Mouse (Mus musculus): ENCODE measurements around the gene Pmepa1.

The Pmepa1 gene

GRCm38 (mm10) chr2:173205563-173206099, 70.7 kb downstream of the Pmepa1 start:
- in situ Hi-C loops (cut with MboI; ENCODE audit: unreplicated experiment in 2 of 2), result loop anchor here (25.0 kb wide), 2 partner anchors 882 to 1257 kb away; partner anchors contain the start of genes Atp5e (in 2 of the 2), Prelid3b (in 2 of the 2), Tubb1 (in 2 of the 2) and Stx16 (in 1 of the 2)

- in situ Hi-C loops (cut with MboI; ENCODE audit: unreplicated experiment in 2 of 2), result loop anchor here (25.0 kb wide), 2 partner anchors 883 to 1258 kb away; partner anchors contain the start of genes Atp5e (in 2 of the 2), Prelid3b (in 2 of the 2), Tubb1 (in 2 of the 2) and Stx16 (in 1 of the 2)
Measured at GRCm38 (mm10) chr2:173204671-173205070, 71.7 kb downstream of the Pmepa1 start.

- in situ Hi-C loops (cut with MboI; ENCODE audit: unreplicated experiment in 2 of 2), result loop anchor here (25.0 kb wide), 2 partner anchors 884 to 1259 kb away; partner anchors contain the start of genes Atp5e (in 2 of the 2), Prelid3b (in 2 of the 2), Tubb1 (in 2 of the 2) and Stx16 (in 1 of the 2)
Measured at GRCm38 (mm10) chr2:173203726-173204125, 72.6 kb downstream of the Pmepa1 start.

GRCm38 (mm10) chr2:173202924-173203689, 73.2 kb downstream of the Pmepa1 start:
- in situ Hi-C loops (cut with MboI; ENCODE audit: unreplicated experiment in 2 of 2), result loop anchor here (25.0 kb wide), 2 partner anchors 884 to 1259 kb away; partner anchors contain the start of genes Atp5e (in 2 of the 2), Prelid3b (in 2 of the 2), Tubb1 (in 2 of the 2) and Stx16 (in 1 of the 2)

- in situ Hi-C loops (cut with MboI; ENCODE audit: unreplicated experiment in 2 of 2), result loop anchor here (5.0 to 25.0 kb wide), 8 partner anchors 200 to 1700 kb away; partner anchors contain the start of gene Stx16 (in 1 of the 2)
Measured at GRCm38 (mm10) chr2:173194796-173195195, 81.5 kb downstream of the Pmepa1 start.

- in situ Hi-C loops (cut with MboI; ENCODE audit: unreplicated experiment in 2 of 2), result loop anchor here (25.0 kb wide), 5 partner anchors 350 to 1500 kb away; partner anchors contain the start of gene Stx16 (in 1 of the 2)
Measured at GRCm38 (mm10) chr2:173187182-173187855, 89.0 kb downstream of the Pmepa1 start.

- in situ Hi-C loops (cut with MboI; ENCODE audit: unreplicated experiment in 2 of 2), result loop anchor here (25.0 kb wide), 5 partner anchors 349 to 1501 kb away; partner anchors contain the start of gene Stx16 (in 1 of the 2)
Measured at GRCm38 (mm10) chr2:173186047-173186943, 90.0 kb downstream of the Pmepa1 start.

GRCm38 (mm10) chr2:173185282-173185681, 91.1 kb downstream of the Pmepa1 start:
- in situ Hi-C loops (cut with MboI; ENCODE audit: unreplicated experiment in 2 of 2), result loop anchor here (25.0 kb wide), 5 partner anchors 348 to 1502 kb away; partner anchors contain the start of gene Stx16 (in 1 of the 2)

GRCm38 (mm10) chr2:173184475-173185080, 91.8 kb downstream of the Pmepa1 start:
- in situ Hi-C loops (cut with MboI; ENCODE audit: unreplicated experiment in 2 of 2), result loop anchor here (5.0 to 25.0 kb wide), 8 partner anchors 77 to 1503 kb away; partner anchors contain the start of gene Stx16 (in 1 of the 2)

GRCm38 (mm10) chr2:173183836-173184460, 92.4 kb downstream of the Pmepa1 start:
- in situ Hi-C loops (cut with MboI; ENCODE audit: unreplicated experiment in 2 of 2), result loop anchor here (5.0 to 25.0 kb wide), 8 partner anchors 77 to 1503 kb away; partner anchors contain the start of gene Stx16 (in 1 of the 2)

- in situ Hi-C loops (cut with MboI; ENCODE audit: unreplicated experiment in 2 of 2), result loop anchor here (5.0 to 25.0 kb wide), 8 partner anchors 76 to 1504 kb away; partner anchors contain the start of gene Stx16 (in 1 of the 2)
Measured at GRCm38 (mm10) chr2:173183311-173183710, 93.0 kb downstream of the Pmepa1 start.

GRCm38 (mm10) chr2:173182796-173183195, 93.5 kb downstream of the Pmepa1 start:
- in situ Hi-C loops (cut with MboI; ENCODE audit: unreplicated experiment in 2 of 2), result loop anchor here (5.0 to 25.0 kb wide), 8 partner anchors 75 to 1505 kb away; partner anchors contain the start of gene Stx16 (in 1 of the 2)

- in situ Hi-C loops (cut with MboI; ENCODE audit: unreplicated experiment in 2 of 2), result loop anchor here (5.0 to 25.0 kb wide), 8 partner anchors 75 to 1505 kb away; partner anchors contain the start of gene Stx16 (in 1 of the 2)
Measured at GRCm38 (mm10) chr2:173181901-173182300, 94.4 kb downstream of the Pmepa1 start.

- in situ Hi-C loops (cut with MboI; ENCODE audit: unreplicated experiment in 2 of 2), result loop anchor here (5.0 to 25.0 kb wide), 8 partner anchors 74 to 1506 kb away; partner anchors contain the start of gene Stx16 (in 1 of the 2)
Measured at GRCm38 (mm10) chr2:173181486-173181885, 94.8 kb downstream of the Pmepa1 start.

GRCm38 (mm10) chr2:173180721-173181388, 95.5 kb downstream of the Pmepa1 start:
- in situ Hi-C loops (cut with MboI; ENCODE audit: unreplicated experiment in 2 of 2), result loop anchor here (5.0 to 25.0 kb wide), 8 partner anchors 74 to 1506 kb away; partner anchors contain the start of gene Stx16 (in 1 of the 2)

GRCm38 (mm10) chr2:173180026-173180425, 96.3 kb downstream of the Pmepa1 start:
- in situ Hi-C loops (cut with MboI; ENCODE audit: unreplicated experiment in 2 of 2), result loop anchor here (5.0 to 25.0 kb wide), 8 partner anchors 73 to 1507 kb away; partner anchors contain the start of gene Stx16 (in 1 of the 2)

- in situ Hi-C loops (cut with MboI; ENCODE audit: unreplicated experiment in 2 of 2), result loop anchor here (10.0 to 25.0 kb wide), 6 partner anchors 342 to 1508 kb away; partner anchors contain the start of gene Stx16 (in 1 of the 2)
Measured at GRCm38 (mm10) chr2:173179046-173179445, 97.3 kb downstream of the Pmepa1 start.

All from v-Abl transformed pro-B cells (cell line).